Mouse (Mus musculus) hindlimb bud, embryonic 11.5 days (tissue): ENCODE data around the gene Ankrd24.
A peak's percentile ranks its signal among the peaks of the same experiment; 100 is the strongest.

ENCODE experiments used
- DNase-seq: peaks from one replicate; pipeline ENCODE4 v3.0.0-alpha.2; 2012; ENCODE audit warnings: low read depth, low spot score; ENCODE audit errors: extremely low spot score

The Ankrd24 gene

GRCm38 (mm10) chr10:81628390-81628789 is at the start of gene Ankrd24:
Gene Ankrd24 (plus strand): TSS chr10:81628540.
- DNase-seq = no peak

- no peak for DNase-seq
These were observed 48.4 kb upstream of the Ankrd24 start for GRCm38 (mm10) chr10:81579967-81580366.

DNA sequence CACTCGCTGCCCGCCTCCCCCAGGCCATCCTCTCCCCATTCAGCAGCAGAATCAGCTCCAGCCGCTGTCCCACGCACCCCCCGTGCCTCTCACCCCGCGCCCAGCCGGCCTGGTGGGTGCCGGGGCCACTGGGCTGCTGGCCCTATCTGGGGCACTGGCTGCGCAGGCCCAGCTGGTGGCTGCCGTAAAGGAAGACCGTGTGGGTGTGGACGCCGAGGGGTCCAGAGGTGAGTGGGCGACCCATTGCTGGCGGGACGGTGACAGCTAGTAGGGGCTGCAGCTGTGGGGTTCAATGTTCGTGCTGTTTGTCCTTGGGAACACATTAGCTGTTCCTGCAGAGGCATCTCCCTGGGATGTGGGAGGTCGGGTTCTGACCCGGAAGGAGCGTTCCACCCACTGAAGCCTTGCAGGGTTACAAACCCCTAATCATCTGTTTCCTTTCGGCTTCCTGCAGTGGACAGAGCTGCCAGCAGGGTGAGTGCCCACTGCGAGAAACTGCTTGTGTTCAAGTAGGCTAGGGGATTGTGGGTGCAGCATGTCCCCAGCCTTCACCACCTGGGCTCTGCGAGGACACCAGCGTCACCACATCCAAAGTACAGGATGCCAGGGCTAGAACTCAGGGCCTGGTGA is 47.8 kb upstream of the Ankrd24 start:
- no peak for DNase-seq

DNA sequence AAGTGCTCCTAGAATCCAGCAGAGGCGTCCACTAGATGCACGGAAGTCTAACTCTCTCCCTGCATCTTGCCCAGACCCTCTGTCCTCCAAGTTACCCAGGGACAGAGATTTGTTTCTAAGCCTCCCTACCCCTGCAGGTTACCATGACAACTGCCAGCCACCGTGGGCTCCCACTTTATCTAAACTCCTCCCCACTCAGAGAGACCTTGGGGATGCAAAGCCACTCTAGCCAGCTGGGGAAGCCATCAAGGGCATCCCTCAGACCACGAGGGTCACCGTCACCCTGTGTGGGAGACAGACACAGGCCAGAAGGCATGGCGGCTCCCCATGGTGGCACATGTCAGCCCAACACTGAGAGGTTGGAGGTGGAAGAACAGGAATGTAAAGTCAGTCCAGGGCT is 45.0 kb upstream of the Ankrd24 start:
- no peak for DNase-seq

DNA sequence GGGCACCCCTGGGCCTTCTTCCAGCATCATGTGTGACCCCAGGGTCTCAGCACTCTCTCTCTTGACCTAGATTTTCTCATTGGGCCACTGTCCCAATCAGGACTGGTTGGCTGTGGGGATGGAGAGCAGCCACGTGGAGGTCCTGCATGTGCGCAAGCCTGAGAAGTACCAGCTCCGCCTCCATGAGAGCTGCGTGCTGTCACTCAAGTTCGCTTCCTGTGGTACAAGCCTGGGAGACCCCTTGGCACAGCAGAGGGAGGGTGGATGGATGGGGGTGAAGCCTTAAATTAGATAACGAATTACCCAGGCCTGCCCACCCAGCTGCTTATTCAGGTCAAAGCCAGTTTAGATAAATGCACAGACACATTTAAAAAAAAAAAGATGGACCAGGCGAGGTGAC is 39.6 kb upstream of the Ankrd24 start:
- DNase-seq = no peak

DNA sequence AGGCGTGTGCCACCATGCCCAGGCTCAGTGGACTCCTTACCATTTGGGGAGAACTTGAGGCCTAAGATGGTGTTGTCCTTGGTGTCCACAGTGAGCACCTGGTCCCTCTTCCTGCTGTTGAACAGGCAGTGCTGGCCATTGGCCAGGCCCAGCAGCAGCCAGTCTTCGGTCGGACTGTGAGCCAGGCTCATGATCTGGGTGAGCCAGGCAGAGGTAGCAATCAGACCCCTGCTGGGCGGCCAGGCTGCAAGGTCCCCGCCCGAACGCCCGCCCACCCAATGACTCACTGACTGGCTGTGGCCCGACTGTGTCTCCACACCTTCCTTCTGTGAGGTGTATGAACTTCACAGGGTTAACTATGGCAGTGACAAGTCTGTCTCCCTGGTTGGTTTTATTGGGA is 36.5 kb upstream of the Ankrd24 start:
- DNase-seq = no peak

DNA sequence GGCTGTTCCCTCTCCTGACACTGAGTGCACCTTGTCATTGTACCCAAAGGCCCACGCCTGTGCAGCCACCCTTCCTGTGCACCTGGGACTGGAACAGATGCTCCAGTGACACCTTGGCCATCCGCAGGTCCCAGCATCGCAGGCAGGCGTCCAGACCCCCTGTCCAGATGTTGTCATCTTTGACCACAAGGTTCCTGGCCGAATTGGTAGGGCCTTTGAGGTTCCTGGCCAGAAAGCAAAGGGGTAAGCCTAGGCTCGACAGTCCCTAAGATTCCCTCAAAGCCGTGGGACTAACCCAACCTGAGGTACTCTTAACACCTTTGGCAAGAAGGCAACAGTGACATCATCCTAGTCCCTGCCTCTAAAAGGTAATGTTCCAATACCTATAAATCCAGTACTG is 35.7 kb upstream of the Ankrd24 start:
- DNase-seq = no peak

DNA sequence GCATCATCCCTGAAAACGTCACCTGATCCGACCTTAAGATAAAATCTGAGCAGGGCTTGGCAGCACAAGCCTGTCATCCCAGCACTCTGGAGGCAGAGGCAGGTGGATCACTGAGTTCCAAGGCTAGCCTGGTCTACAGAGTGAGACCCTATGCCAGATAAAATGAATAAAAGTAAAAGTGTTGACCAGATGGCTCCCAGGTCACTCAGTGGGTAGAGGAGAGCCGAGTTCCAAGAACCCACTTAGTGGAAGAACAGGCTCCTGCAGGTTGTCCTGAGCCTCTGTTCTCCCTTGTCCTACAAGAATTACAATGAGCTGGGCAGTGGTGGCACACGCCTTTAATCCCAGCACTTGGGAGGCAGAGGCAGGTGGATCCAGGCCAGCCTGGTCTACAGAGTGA is 35.1 kb upstream of the Ankrd24 start:
- no peak for DNase-seq

DNA sequence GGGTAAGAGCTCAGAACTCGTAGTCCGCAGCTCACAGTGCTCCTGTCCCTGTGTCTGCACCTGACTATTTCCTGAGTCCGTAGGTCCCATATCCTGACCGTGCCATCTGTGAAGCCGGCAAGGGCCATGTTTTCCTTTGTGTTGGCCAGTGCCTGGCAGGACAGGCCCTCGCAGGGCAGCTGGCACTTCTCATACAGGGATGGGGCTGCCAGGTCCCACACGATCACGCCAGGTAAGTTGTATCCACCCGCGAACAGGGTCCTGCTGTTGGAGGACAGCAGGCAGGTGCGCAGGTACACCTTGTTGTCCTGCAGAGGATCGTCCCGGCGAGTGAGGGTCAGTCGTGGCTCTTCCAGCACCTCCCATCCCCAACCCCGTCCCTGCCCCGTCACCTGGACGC is 34.4 kb upstream of the Ankrd24 start:
- no peak for DNase-seq

GRCm38 (mm10) chr10:81595599-81595998 is 32.7 kb upstream of the Ankrd24 start:
- DNase-seq = no peak

DNA sequence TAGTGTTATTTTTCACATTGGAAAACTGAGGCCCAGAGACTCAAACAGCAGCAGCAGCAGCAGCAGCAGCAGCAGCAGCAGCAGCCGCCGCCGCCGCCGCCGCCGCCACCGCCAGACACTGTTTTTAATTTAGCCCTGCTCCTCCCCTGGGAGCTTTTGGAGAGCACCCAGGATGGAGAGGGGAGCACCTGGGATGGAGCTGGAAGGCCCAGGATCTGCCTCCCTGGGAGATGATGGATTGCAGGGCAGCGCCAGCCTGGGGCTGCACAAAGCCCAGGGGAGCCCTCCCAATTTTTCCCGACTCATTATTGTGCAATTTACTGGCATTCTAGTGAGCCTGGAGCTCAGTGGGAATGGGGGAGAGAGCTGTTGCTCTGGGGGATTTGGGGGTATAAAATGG is 31.7 kb upstream of the Ankrd24 start:
- DNase-seq = no peak

GRCm38 (mm10) chr10:81597137-81597950 is 31.0 kb upstream of the Ankrd24 start:
- DNase-seq = no peak

- DNase-seq = no peak
These were observed 30.0 kb upstream of the Ankrd24 start for GRCm38 (mm10) chr10:81598342-81598741.

DNA sequence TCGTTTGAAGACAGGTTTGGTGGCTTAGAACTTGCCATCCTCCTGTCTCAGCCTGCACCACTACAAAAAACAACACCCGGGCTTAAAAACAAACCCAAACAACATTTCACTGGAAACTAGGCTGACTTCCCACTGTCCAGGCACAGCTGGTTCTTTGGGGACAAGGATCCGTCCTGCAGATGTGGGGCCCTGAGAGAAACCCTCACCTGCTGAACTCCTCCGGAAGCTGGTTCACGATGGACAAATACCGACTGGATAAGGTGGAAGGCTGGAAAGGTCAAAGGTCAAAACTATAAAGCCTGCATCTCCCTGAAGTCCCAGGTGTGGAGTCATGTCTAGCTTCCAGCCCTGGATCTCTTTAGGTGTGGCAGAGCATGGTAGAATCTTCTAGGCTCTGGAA is 29.5 kb upstream of the Ankrd24 start:
- no peak for DNase-seq

GRCm38 (mm10) chr10:81599630-81600029 is 28.7 kb upstream of the Ankrd24 start:
- DNase-seq = no peak

GRCm38 (mm10) chr10:81600096-81600495 is 28.2 kb upstream of the Ankrd24 start:
- DNase-seq = no peak

- DNase-seq = peak; percentile 90
These were observed 27.6 kb upstream of the Ankrd24 start, which contains the start of gene Tle6 for GRCm38 (mm10) chr10:81600738-81601203. Gene Tle6 (minus strand): TSS chr10:81601073.

- DNase-seq = no peak
These were observed 26.9 kb upstream of the Ankrd24 start for GRCm38 (mm10) chr10:81601396-81601905.

- no peak for DNase-seq
These were observed 25.6 kb upstream of the Ankrd24 start for GRCm38 (mm10) chr10:81602741-81603151.

DNA sequence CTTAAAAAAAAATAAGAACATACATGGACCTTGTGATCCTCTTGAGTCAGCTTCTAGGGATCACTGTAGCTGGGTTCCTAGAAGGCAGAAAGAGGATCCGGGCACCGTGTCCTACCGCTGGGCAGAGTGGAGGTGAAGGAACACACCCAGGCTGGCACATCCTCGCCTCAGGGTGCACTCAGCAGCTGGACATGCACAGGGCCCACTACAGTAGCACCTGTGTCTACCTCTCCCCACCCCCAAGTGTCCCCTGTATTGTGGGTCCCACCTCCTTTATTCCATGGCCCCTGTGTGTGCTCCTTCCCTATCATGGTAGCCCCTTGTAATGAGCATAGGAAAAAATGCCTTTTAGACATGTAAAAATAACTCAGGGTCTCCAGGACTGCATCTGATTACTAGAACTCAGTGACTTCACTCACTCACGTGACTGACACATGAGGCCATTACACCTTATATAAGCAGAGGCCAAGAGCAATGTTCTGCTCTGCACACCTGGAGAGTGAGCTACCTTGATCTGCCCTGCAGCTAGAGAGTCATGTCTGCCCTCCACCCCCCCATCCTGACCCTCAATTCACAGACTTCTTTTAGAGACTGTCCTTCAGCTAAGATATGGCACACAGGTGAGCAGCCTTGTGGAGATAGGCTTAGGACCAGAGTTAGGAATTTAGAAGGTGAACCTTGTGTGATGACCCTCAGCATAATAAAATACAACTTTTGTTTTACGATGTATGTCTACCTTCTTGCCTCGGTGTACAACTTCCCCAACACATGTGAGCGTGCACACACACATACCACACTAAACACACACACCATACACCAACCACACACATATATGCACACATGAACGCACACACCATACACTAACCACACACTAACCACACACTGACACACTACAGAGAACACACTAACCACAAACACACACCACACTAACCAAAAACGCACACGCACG is 24.0 kb upstream of the Ankrd24 start:
- DNase-seq = no peak
